Mouse (Mus musculus): ENCODE measurements around the gene Ak5. TPM values are rescaled to one million over a fixed set of nuclear protein-coding genes. Genes with fewer than 3 reads are reported as not detected.

The Ak5 gene
- polyA plus RNA-seq, 1 experiment from 2014 or later: 1.2 TPM

- H3K36me3 ChIP-seq (replicated peaks): no peaks in the 10 kb centered on the region
- no peak overlapping the region for H3K4me3 ChIP-seq (replicated peaks)
- 0 out of 2 replicates have a peak, but pooled peaks have one; percentile 52 for ATAC-seq (ENCODE audit: low FRiP score)
- peaks cover 15% of the 10 kb centered on the region for H3K4me1 ChIP-seq
- 59% methylated on average over 8 of the region's 8 CpGs for WGBS
- H3K9ac ChIP-seq: no peak overlapping the region
- no peak overlapping the region for H3K27ac ChIP-seq
- no peaks in the 10 kb centered on the region for H3K27me3 ChIP-seq
- no peaks in the 10 kb centered on the region for H3K9me3 ChIP-seq
- H3K4me2 ChIP-seq: no peak overlapping the region
Observed at GRCm38 (mm10) chr3:152495415-152495898, 172.7 kb downstream of the Ak5 start.

- Histone ChIP-seq H3K4me3 (replicated peaks) (no peak overlapping the region), H3K27ac (no peak overlapping the region), H3K36me3 (replicated peaks) (no peaks in the 10 kb centered on the region), H3K9ac (no peak overlapping the region), H3K4me1 (peaks cover 15% of the 10 kb centered on the region), H3K9me3 (no peaks in the 10 kb centered on the region), H3K27me3 (no peaks in the 10 kb centered on the region), H3K4me2 (no peak overlapping the region)
- WGBS: 70% methylated on average over 12 of the region's 12 CpGs
- peak; percentile 27 for ATAC-seq (ENCODE audit: low FRiP score)
Observed at GRCm38 (mm10) chr3:152494667-152495360, 173.3 kb downstream of the Ak5 start.

- peaks cover 15% of the 10 kb centered on the region for H3K4me1 ChIP-seq
- H3K36me3 ChIP-seq (replicated peaks): no peaks in the 10 kb centered on the region
- H3K9me3 ChIP-seq: no peaks in the 10 kb centered on the region
- no peak overlapping the region for H3K4me3 ChIP-seq (replicated peaks)
- ATAC-seq (ENCODE audit: low FRiP score): no peak
- H3K27me3 ChIP-seq: no peaks in the 10 kb centered on the region
- no peak overlapping the region for H3K27ac ChIP-seq
- H3K4me2 ChIP-seq: no peak overlapping the region
- no peak overlapping the region for H3K9ac ChIP-seq
- WGBS: 47% methylated on average over 2 of the region's 2 CpGs
Observed at GRCm38 (mm10) chr3:152493813-152494212, 174.3 kb downstream of the Ak5 start.

GRCm38 (mm10) chr3:152492241-152492640 lies 175.9 kb downstream of the Ak5 start:
- ATAC-seq (ENCODE audit: low FRiP score): no peak
- WGBS: 93% methylated on average over 6 of the region's 6 CpGs

GRCm38 (mm10) chr3:152490423-152490822 lies 177.7 kb downstream of the Ak5 start:
- no peaks in the 10 kb centered on the region for H3K36me3 ChIP-seq (replicated peaks)
- no peak overlapping the region for H3K9ac ChIP-seq
- H3K9me3 ChIP-seq: no peaks in the 10 kb centered on the region
- ATAC-seq (ENCODE audit: low FRiP score): no peak
- WGBS: 91% methylated on average over 5 of the region's 5 CpGs
- no peaks in the 10 kb centered on the region for H3K27me3 ChIP-seq
- no peak overlapping the region for H3K4me3 ChIP-seq (replicated peaks)
- H3K4me1 ChIP-seq: peaks cover 9% of the 10 kb centered on the region
- H3K27ac ChIP-seq: no peak overlapping the region
- H3K4me2 ChIP-seq: no peak overlapping the region

More at GRCm38 (mm10) chr3:152492241-152492640, 175.9 kb downstream of the Ak5 start:
- Histone ChIP-seq H3K4me3 (replicated peaks) (no peak overlapping the region), H3K4me2 (no peak overlapping the region), H3K27ac (no peak overlapping the region), H3K4me1 (peaks cover 15% of the 10 kb centered on the region), H3K9ac (no peak overlapping the region), H3K36me3 (replicated peaks) (no peaks in the 10 kb centered on the region), H3K27me3 (no peaks in the 10 kb centered on the region), H3K9me3 (no peaks in the 10 kb centered on the region)

GRCm38 (mm10) chr3:152488964-152489363 lies 179.2 kb downstream of the Ak5 start:
- no peak for ATAC-seq (ENCODE audit: low FRiP score)
- Histone ChIP-seq H3K4me2 (no peak overlapping the region), H3K27ac (no peak overlapping the region), H3K9me3 (no peaks in the 10 kb centered on the region), H3K4me3 (replicated peaks) (no peak overlapping the region), H3K4me1 (peaks cover 6% of the 10 kb centered on the region), H3K36me3 (replicated peaks) (no peaks in the 10 kb centered on the region), H3K27me3 (no peaks in the 10 kb centered on the region), H3K9ac (no peak overlapping the region)
- WGBS: 87% methylated on average over 4 of the region's 4 CpGs

GRCm38 (mm10) chr3:152484206-152484605 lies 184.0 kb downstream of the Ak5 start:
- Histone ChIP-seq H3K4me3 (replicated peaks) (no peak overlapping the region), H3K27ac (peak overlapping the region; percentile 50), H3K9me3 (no peaks in the 10 kb centered on the region), H3K9ac (no peak overlapping the region), H3K4me2 (no peak overlapping the region), H3K4me1 (peaks cover 15% of the 10 kb centered on the region), H3K36me3 (replicated peaks) (no peaks in the 10 kb centered on the region), H3K27me3 (no peaks in the 10 kb centered on the region)
- WGBS: 64% methylated on average over 6 of the region's 6 CpGs
- ATAC-seq (ENCODE audit: low FRiP score): no peak

- Histone ChIP-seq H3K27me3 (no peaks in the 10 kb centered on the region), H3K36me3 (replicated peaks) (no peaks in the 10 kb centered on the region), H3K9ac (no peak overlapping the region), H3K4me1 (peaks cover 15% of the 10 kb centered on the region), H3K27ac (peak overlapping the region; percentile 50; the same call in 1 of the 2 replicates), H3K9me3 (no peaks in the 10 kb centered on the region), H3K4me2 (no peak overlapping the region), H3K4me3 (replicated peaks) (no peak overlapping the region)
- ATAC-seq (ENCODE audit: low FRiP score): no peak
- 56% methylated on average over 7 of the region's 7 CpGs for WGBS
Observed at GRCm38 (mm10) chr3:152483800-152484199, 184.4 kb downstream of the Ak5 start.

GRCm38 (mm10) chr3:152482182-152482581 lies 186.0 kb downstream of the Ak5 start:
- Histone ChIP-seq H3K4me3 (replicated peaks) (no peak overlapping the region), H3K9ac (no peak overlapping the region), H3K27me3 (no peaks in the 10 kb centered on the region; the same call in 1 of the 2 replicates), H3K4me2 (no peak overlapping the region), H3K36me3 (replicated peaks) (no peaks in the 10 kb centered on the region), H3K4me1 (peaks cover 23% of the 10 kb centered on the region), H3K9me3 (no peaks in the 10 kb centered on the region), H3K27ac (no peak overlapping the region)
- no peak for ATAC-seq (ENCODE audit: low FRiP score)
- WGBS: 83% methylated on average over 8 of the region's 8 CpGs

GRCm38 (mm10) chr3:152480336-152480735 lies 187.8 kb downstream of the Ak5 start:
- Histone ChIP-seq H3K27me3 (no peaks in the 10 kb centered on the region; the same call in 1 of the 2 replicates), H3K9ac (no peak overlapping the region)
- 95% methylated on average over 6 of the region's 6 CpGs for WGBS

GRCm38 (mm10) chr3:152478599-152479435 lies 189.3 kb downstream of the Ak5 start:
- no peak overlapping the region for H3K27ac ChIP-seq
- peak; percentile 76 for ATAC-seq (ENCODE audit: low FRiP score)
- peak overlapping the region; percentile 38 for H3K4me3 ChIP-seq (replicated peaks)
- H3K36me3 ChIP-seq (replicated peaks): no peaks in the 10 kb centered on the region
- H3K9ac ChIP-seq: peak overlapping the region; percentile 33; the same call in 1 of the 2 replicates
- 3% methylated on average over 11 of the region's 16 CpGs for WGBS
- no peaks in the 10 kb centered on the region; the same call in 1 of the 2 replicates for H3K27me3 ChIP-seq
- H3K4me2 ChIP-seq: peak overlapping the region; percentile 62
- peaks cover 16% of the 10 kb centered on the region for H3K4me1 ChIP-seq
- no peaks in the 10 kb centered on the region for H3K9me3 ChIP-seq

More at GRCm38 (mm10) chr3:152480336-152480735, 187.8 kb downstream of the Ak5 start:
- Histone ChIP-seq H3K36me3 (replicated peaks) (no peaks in the 10 kb centered on the region), H3K4me3 (replicated peaks) (no peak overlapping the region), H3K27ac (no peak overlapping the region), H3K9me3 (no peaks in the 10 kb centered on the region), H3K4me1 (peaks cover 23% of the 10 kb centered on the region), H3K4me2 (no peak overlapping the region)
- ATAC-seq (ENCODE audit: low FRiP score): no peak

GRCm38 (mm10) chr3:152477796-152478527 lies 190.2 kb downstream of the Ak5 start:
- Histone ChIP-seq H3K36me3 (replicated peaks) (no peaks in the 10 kb centered on the region), H3K9ac (peak overlapping the region; percentile 33), H3K4me1 (peaks cover 15% of the 10 kb centered on the region), H3K4me3 (replicated peaks) (peak overlapping the region; percentile 38), H3K4me2 (peak overlapping the region; percentile 62), H3K27ac (no peak overlapping the region), H3K27me3 (no peaks in the 10 kb centered on the region; the same call in 1 of the 2 replicates), H3K9me3 (no peaks in the 10 kb centered on the region)
- 3% methylated on average over 23 of the region's 23 CpGs for WGBS
- ATAC-seq (ENCODE audit: low FRiP score): peak; percentile 71
